Mouse (Mus musculus) layer of hippocampus, adult 2 months (tissue): ENCODE measurements at regions not wholly inside any gene's neighbourhood (a gene's known extent, or its start where the extent isn't known, plus 50 kb on each side); places are given as distances from the start of the nearest gene placed in this dataset.
A peak's percentile ranks its signal among the peaks of the same experiment; 100 is the strongest.
"Not testable (repeated sequence)": the region's sequence is repeated elsewhere in the genome, so short reads cannot be mapped to it uniquely, and the experiment has no call there.

Experiments used
- DNase-seq, 2 experiments: peaks; one replicate each; pipeline ENCODE4 v3.0.0; 2022; ENCODE audit warnings: low spot score in 2 of 2
- H3K27ac ChIP-seq: fragments of 200-600 bp; 2 replicates; pipeline ENCODE4 v1.8.1; 2022
- H3K4me3 ChIP-seq: fragments of 200-600 bp; 2 replicates; pipeline ENCODE4 v1.8.1; 2022; ENCODE audit warnings: mild to moderate bottlenecking
- CTCF ChIP-seq: fragments of 200-600 bp; conservative IDR thresholded peaks from 2 replicates; pipeline ENCODE4 v1.8.1; 2022; ENCODE audit warnings: antibody characterized with exemption, mild to moderate bottlenecking, moderate library complexity

- Histone ChIP-seq H3K27ac (no peak overlapping the region), H3K4me3 (no peak overlapping the region)
- peak; percentile 60 to 73 for DNase-seq
- TF ChIP-seq CTCF, result no peak
These were observed 704.2 kb downstream of the Pla2g4a start for GRCm38 (mm10) chr1:149256866-149257265.

GRCm38 (mm10) chr1:149254141-149254540 is 706.9 kb downstream of the Pla2g4a start:
- Histone ChIP-seq H3K27ac (no peak overlapping the region), H3K4me3 (no peak overlapping the region)
- DNase-seq, result peak in 1 of 2 experiments; percentile 55
- peak; percentile 81 for TF ChIP-seq CTCF

GRCm38 (mm10) chr1:149238329-149239015 is 722.6 kb downstream of the Pla2g4a start:
- DNase-seq, result peak; percentile 10 to 42
- TF ChIP-seq CTCF, result no peak
- H3K4me3 ChIP-seq, result no peak overlapping the region
- peak overlapping the region; percentile 75 for H3K27ac ChIP-seq

- H3K4me3 ChIP-seq, DNase-seq, H3K27ac ChIP-seq: not testable (repeated sequence)
These were observed 733.9 kb downstream of the Pla2g4a start for GRCm38 (mm10) chr1:149227170-149227569.

GRCm38 (mm10) chr1:149226400-149226799 is 734.7 kb downstream of the Pla2g4a start:
- no peak for DNase-seq
- Histone ChIP-seq H3K27ac (no peak overlapping the region), H3K4me3 (no peak overlapping the region)
- no peak for TF ChIP-seq CTCF

GRCm38 (mm10) chr1:149202631-149203030 is 758.5 kb downstream of the Pla2g4a start:
- TF ChIP-seq CTCF, result no peak
- DNase-seq, result no peak
- H3K4me3 ChIP-seq, result no peak overlapping the region
- H3K27ac ChIP-seq, result no peak overlapping the region

GRCm38 (mm10) chr1:149199284-149199683 is 761.8 kb downstream of the Pla2g4a start:
- TF ChIP-seq CTCF, result no peak
- Histone ChIP-seq H3K4me3 (no peak overlapping the region), H3K27ac (no peak overlapping the region)
- no peak for DNase-seq

GRCm38 (mm10) chr1:149198854-149199253 is 762.2 kb downstream of the Pla2g4a start:
- Histone ChIP-seq H3K27ac (no peak overlapping the region), H3K4me3 (no peak overlapping the region)
- DNase-seq, result no peak
- no peak for TF ChIP-seq CTCF
